Mouse (Mus musculus) megakaryocyte, embryonic 14.5 days (primary cell): Measurements from ENCODE around the gene Zbed5. TPM values are rescaled to one million over a fixed set of nuclear protein-coding genes. Genes with fewer than 3 reads are reported as not detected.
A peak's percentile ranks its signal among the peaks of the same experiment; 100 is the strongest.
"Not testable (repeated sequence)": the region's sequence is repeated elsewhere in the genome, so short reads cannot be mapped to it uniquely, and the experiment has no call there.

Source experiments
- H3K27me3 ChIP-seq: replicated peaks from 2 replicates; pipeline ENCODE3; 2012; ENCODE audit warnings: inconsistent platforms
- H3K36me3 ChIP-seq: replicated peaks from 2 replicates; pipeline ENCODE3; 2012; ENCODE audit warnings: low read length, inconsistent platforms, mixed read lengths
- H3K4me1 ChIP-seq: 2 replicates; pipeline ENCODE4 v1.6.1; 2012; ENCODE audit warnings: inconsistent platforms
- H3K4me3 ChIP-seq: replicated peaks from 2 replicates; pipeline ENCODE3; 2012; ENCODE audit warnings: moderate library complexity, mild to moderate bottlenecking, inconsistent platforms
- H3K9me3 ChIP-seq: 2 replicates; pipeline ENCODE4 v1.6.1; 2012; ENCODE audit warnings: inconsistent platforms
- FLI1 ChIP-seq: IDR thresholded peaks from 2 replicates; pipeline ENCODE4 v1.6.1; 2012; ENCODE audit warnings: low read length, inconsistent platforms, mixed read lengths
- GATA1 ChIP-seq: IDR thresholded peaks from 3 replicates; pipeline ENCODE4 v1.6.1; 2012; ENCODE audit warnings: mixed read lengths, low read length, inconsistent platforms, borderline replicate concordance
- polyA plus RNA-seq: library from polyadenylated mRNA; stranded (reverse); fragments of >175 nt; gene quantifications from 2 replicates; pipeline ENCODE4 v1.2.3, GENCODE M21; 2012; ENCODE audit warnings: low replicate concordance; ENCODE audit not compliant: insufficient read depth

Gene Zbed5
- polyA plus RNA-seq, 1 experiment = not detected

DNA sequence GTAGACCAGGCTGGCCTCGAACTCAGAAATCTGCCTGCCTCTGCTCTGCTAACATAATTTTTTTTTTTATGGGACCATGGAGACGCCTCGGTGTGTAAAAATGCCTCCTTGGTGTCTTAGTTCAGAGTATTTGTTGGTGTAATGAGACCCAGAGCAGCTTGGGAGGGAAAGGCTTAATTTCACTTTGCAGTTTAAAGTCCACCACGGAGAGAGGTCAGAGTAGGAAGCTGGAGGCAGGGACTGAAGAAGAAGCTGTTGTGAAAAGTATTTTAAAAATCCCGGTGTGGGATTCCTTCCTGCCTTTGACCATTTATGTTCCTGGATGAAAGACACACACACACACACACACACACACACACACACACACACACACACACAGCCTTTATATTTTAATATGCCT is 30.4 kb downstream of the Zbed5 start:
- Histone ChIP-seq H3K27me3 (no peaks in the 10 kb centered on the region), H3K9me3 (no peaks in the 10 kb centered on the region), H3K4me3 (no peak overlapping the region), H3K36me3 (no peaks in the 10 kb centered on the region), H3K4me1 (peaks cover 21% of the 10 kb centered on the region)
- TF ChIP-seq FLI1 (no peak), GATA1 (no peak)

DNA sequence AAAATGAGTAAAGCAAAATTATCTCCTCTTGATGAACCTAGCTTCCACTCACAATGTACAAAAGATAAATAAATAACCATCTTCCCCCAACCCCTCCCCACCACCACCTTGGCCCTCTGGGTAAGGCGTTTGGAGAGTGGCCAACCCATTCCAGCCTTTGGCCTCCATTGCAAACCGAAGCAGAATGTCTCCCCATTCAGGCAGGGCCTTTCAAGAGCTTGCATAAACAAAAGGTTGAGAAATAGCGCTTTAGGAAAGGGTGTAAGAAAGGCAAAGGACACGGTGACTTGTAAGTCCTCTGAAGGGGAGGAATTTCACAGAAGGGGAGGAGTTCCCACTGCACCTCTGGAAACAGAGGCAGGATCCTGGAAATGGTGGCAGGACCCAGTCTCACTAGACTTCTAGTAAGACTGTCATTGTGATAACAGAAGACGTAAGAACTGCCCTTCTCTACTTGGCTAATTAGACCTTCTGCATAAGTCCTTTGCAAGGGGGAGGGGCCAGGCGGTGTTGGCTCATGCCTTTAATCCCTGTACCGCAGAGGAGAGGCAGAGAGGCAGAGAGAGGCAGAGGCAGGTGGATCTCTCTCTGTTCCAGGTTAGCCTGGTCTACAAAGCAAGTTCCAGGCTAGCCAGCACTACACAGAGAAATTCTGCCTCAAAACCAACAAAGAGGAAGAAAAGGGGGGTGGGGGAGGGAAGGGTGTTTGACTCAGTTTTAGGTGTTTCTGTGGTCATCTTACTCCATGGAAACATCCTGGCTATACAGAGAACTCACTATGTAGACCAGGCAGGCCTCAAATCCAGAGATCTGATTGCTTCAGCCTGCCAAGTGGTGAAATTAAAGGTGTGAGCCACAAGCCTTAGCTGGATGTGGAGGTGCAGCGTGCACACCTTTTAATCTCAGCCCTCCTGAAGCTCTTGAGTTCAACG is 34.7 kb downstream of the Zbed5 start:
- Histone ChIP-seq H3K4me1 (peaks cover 14% of the 10 kb centered on the region), H3K36me3 (no peaks in the 10 kb centered on the region), H3K9me3 (peaks cover 15% of the 10 kb centered on the region), H3K4me3 (no peak overlapping the region), H3K27me3 (no peaks in the 10 kb centered on the region)
- no peak for TF ChIP-seq FLI1
- no peak for TF ChIP-seq GATA1

DNA sequence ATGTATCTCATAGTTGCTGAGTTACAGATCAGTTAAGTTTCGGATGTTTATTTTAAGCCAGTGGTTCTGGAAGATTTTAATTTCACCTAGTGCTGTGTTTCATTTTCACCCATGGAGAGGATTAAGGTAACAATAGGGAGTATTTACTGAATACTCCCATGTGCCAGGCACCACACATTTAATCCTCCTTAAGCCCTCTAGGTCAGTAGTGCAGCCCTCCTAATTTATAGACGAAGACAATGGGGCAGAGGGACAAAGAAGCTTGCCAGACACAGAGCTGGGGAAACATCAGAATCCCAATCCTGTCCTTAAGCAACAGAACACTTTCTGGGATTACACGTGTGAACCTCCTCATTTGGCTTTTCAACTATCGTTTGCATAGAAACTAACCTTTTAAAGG is 41.4 kb downstream of the Zbed5 start:
- TF ChIP-seq FLI1 (no peak), GATA1 (no peak)
- H3K9me3 ChIP-seq = peaks cover 15% of the 10 kb centered on the region
- H3K4me3 ChIP-seq = no peak overlapping the region
- H3K36me3 ChIP-seq = no peaks in the 10 kb centered on the region
- H3K4me1 ChIP-seq = peaks cover 22% of the 10 kb centered on the region; the same call in 1 of the 2 replicates
- no peaks in the 10 kb centered on the region for H3K27me3 ChIP-seq

DNA sequence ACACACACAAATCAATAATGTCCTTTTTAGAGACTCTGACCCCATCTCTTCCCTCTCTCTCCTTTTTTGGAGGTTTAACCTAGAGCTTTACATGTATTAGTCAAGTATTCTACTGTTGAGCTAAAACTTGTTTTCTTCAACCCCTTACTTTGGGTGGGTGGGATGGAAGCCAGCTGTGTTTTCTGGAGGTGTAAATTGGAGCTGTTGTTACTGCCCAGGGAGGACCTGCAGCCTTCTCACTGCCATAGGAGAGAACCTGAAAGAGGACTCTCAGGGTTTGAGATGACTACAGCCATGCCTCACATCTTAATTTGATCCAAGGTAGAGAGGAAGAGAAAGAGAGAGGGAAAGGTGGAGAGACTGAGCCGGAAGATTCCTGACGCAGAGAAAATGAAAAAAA is 44.8 kb downstream of the Zbed5 start:
- Histone ChIP-seq H3K9me3 (no peaks in the 10 kb centered on the region), H3K4me3 (peak overlapping the region; percentile 10), H3K36me3 (peaks cover 9% of the 10 kb centered on the region), H3K4me1 (peaks cover 37% of the 10 kb centered on the region; the same call in 1 of the 2 replicates), H3K27me3 (no peaks in the 10 kb centered on the region)
- TF ChIP-seq FLI1 (no peak), GATA1 (no peak)

DNA sequence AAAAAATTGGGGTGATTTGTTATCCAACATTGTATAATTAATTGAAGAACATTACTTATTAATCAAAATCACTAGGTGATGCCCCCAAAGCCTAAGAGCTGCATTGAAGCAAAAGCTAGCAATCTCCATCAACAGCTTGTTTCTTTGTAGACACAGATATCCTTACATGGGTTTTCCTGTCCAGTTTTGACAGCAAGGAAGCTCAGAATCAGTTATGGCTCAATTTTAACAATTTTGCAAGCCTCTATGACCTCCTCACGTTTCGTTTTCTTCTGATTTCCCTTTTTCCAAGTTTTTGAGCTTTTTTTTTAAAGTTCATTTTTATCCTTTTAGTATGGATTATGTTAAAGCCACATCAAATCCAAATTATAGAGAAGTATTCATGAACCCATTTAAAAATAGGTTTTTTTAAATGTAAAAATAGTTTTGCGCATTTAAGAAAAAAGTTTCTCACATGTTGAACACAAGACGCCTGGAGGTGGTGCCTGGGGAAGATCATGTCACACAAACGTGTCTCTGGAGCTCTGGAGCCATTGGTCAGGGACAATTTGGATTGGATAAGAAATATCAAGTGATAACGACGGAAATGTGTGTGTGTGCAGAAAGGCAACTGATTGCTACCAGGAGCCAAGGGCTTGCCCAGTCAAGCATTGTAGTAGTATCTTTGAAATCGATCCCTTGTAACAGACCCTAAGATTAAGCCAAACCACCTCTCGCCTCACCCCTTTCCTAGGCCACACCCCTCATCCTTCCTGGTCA is 45.4 kb downstream of the Zbed5 start:
- Histone ChIP-seq H3K36me3 (peaks cover 12% of the 10 kb centered on the region), H3K27me3 (no peaks in the 10 kb centered on the region), H3K4me1 (peaks cover 40% of the 10 kb centered on the region; the same call in 1 of the 2 replicates), H3K4me3 (peak overlapping the region; percentile 91), H3K9me3 (no peaks in the 10 kb centered on the region)
- TF ChIP-seq GATA1 = no peak
- TF ChIP-seq FLI1 = no peak

DNA sequence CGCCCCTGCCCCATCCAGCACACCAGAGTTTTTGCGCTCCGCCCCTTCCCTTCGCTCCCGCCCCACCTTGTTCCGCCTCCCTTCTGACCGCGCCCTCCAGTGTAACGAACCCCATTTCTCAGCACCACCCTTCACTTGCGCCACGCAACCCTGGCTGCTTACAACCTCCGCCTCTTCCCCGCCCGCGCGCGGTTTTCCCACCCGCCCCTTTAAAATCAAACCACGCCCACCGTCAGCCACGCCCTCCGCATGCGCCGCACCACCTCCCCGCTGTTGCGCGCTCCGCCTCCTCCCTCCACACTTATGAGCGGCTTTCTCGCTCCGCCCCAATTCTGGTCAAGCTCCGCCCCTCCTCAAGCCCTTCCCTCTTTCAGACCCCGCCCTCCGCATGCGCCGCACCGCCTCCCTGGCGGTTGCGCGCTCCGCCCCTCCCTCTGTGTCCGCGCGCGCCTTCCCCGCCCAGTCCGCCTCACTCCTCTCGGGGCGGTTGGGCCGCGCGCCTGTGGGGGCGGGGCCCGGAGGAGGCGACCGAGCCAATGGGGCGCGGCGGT is 46.0 kb downstream of the Zbed5 start, which contains the start of gene Vkorc1l1:
Gene Vkorc1l1, plus strand, starts transcription at position 476 of the 551 bp plus-strand sequence.
- Histone ChIP-seq H3K4me1 (peaks cover 40% of the 10 kb centered on the region; the same call in 1 of the 2 replicates), H3K27me3 (no peaks in the 10 kb centered on the region), H3K36me3 (peaks cover 13% of the 10 kb centered on the region), H3K9me3 (no peaks in the 10 kb centered on the region), H3K4me3 (peak within 1 kb of the TSS; percentile 94)
- TF ChIP-seq GATA1 (no peak), FLI1 (no peak)

DNA sequence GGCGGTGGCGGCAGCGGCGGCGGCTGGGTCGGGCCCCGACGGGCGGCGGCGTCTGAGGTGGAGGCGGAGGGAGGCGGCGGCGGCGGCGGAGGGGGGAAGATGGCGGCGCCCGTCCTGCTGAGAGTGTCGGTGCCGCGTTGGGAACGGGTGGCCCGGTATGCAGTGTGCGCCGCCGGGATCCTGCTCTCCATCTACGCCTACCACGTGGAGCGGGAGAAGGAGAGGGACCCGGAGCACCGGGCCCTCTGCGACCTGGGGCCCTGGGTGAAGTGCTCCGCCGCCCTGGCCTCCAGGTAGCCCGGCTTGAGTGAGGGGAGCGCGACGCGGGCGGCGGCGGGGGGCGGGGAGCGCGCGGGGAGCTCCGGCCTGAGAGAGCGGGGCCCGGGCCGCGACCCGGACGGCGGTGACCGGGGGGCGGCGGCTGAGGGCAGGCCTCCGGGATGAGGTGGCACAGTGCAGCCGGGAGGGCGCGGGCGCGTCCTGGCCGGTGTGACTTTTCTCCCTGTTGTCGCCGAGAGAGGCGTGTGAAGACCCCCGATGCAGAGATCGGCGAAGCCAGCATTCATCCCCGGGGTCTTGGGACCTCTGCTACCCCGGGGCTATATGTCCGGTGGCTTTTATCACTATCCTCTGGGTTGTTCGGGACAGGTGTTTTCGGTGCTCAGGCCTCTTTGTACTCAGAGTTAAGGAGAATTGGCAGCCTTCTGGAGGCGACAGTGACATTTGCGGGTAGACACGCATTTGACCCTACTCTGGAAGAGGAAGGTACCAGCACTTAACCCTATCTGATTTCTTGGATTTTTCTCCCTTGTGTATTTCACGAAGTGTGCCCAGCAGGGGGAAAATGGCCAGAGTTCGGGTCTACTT is 46.8 kb downstream of the Zbed5 start:
- not testable (repeated sequence) for H3K9me3 ChIP-seq, H3K27me3 ChIP-seq
- H3K36me3 ChIP-seq = peaks cover 20% of the 10 kb centered on the region
- peaks cover 45% of the 10 kb centered on the region; the same call in 1 of the 2 replicates for H3K4me1 ChIP-seq
- peak overlapping the region; percentile 94 for H3K4me3 ChIP-seq

DNA sequence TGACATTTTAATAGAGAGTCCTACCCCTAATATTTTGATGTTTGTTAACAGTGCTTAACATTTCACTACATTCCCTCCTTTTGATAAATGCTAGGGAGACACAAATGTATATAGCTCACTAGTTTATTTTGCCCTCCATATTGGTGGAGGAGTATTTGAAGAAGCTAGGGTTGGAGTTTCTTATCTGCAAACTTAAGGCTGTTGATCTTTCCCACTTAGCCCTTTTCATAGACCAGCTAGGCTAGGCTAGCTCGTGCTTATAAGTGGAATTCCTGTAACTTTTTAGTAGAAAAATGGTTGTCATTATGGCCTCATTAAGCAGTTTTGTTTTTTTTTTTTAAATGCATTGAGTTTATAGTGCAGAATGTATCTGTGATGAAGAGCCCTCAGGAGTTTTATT is 47.9 kb downstream of the Zbed5 start:
- Histone ChIP-seq H3K9me3 (no peaks in the 10 kb centered on the region), H3K4me1 (peaks cover 55% of the 10 kb centered on the region), H3K4me3 (no peak overlapping the region), H3K36me3 (peaks cover 26% of the 10 kb centered on the region), H3K27me3 (no peaks in the 10 kb centered on the region)
- no peak for TF ChIP-seq FLI1
- no peak for TF ChIP-seq GATA1

DNA sequence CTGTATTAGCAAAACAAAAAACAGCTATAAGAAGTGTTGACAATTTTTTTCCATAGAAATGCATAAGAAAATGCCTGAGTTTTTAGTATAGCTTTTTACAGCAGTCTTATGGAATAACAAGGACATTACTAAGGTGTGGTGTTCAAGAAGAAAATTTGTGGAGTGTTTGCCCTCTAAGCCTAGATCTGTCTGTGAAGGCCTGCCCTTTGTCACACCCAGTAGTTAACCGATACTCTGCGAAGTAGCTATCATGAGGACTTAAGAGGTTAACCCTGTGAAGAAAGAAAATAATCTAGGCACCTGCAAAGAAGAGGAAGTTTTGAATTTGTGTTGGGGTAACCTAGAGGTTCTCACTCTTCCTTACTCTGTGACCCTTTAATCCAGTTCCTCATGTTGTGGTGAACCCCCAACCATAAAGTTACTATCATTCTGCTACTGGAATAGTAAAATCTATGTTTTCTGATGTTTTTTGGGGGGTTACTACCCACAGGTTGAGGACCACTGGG is 52.1 kb downstream of the Zbed5 start:
- peaks cover 61% of the 10 kb centered on the region for H3K4me1 ChIP-seq
- peaks cover 26% of the 10 kb centered on the region for H3K36me3 ChIP-seq
- no peak overlapping the region for H3K4me3 ChIP-seq
- no peaks in the 10 kb centered on the region for H3K27me3 ChIP-seq
- no peaks in the 10 kb centered on the region for H3K9me3 ChIP-seq
- TF ChIP-seq FLI1 = no peak
- TF ChIP-seq GATA1 = no peak
